Mouse (Mus musculus) CD8-positive naive resting alpha-beta T cell, adult 2 months (primary cell): ENCODE measurements around the gene Gm10944.

Experiments
- DNase-seq, 2 experiments: peaks; one replicate each; pipeline ENCODE4 v3.0.0; 2022; ENCODE audit warnings: low read depth in 2 of 2, low spot score in 2 of 2

Gene Gm10944

GRCm38 (mm10) chr10:10681048-10681447, at the start of gene Gm10944:
TSS of gene Gm10944 (plus strand) at chr10:10681348.
- DNase-seq = no peak

DNA sequence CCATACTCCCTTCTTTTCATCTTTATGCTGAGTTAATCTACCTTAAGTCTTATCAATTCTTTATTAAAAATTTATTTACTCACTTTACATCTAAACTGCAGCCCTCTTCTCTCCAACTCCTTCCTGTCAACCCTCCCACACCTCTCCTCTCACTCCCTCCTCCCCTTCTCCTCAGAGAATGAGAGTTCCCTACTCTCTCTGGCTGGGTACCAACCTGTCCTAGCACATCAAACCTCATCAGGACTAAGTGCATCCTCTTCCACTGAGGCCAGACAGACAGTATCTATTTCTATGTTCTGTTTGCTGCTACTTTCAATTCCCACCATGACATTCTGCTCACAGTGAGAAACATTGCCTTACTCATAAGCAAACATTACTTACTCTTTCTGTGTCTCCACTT, 25.2 kb upstream of the Gm10944 start:
- DNase-seq = no peak

DNA sequence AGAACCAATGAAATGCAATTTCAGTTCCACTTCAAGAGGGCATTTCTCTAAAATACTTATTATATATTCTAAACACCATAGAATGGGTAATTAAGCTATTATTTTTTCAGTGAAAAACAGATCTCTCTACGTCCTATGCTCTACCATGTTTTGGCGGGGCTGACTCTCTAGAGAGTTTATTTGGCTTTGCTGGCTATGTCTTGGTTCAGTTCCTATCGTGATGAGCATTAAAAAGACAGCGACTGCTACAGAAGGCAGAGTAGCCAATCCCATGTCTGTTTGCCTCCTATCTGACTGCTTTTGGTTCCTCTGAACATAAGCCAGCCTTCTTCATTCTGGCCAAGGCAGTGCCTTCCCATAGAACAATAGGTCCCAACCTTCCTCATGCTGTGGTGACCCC, 24.5 kb upstream of the Gm10944 start:
- DNase-seq = no peak

DNA sequence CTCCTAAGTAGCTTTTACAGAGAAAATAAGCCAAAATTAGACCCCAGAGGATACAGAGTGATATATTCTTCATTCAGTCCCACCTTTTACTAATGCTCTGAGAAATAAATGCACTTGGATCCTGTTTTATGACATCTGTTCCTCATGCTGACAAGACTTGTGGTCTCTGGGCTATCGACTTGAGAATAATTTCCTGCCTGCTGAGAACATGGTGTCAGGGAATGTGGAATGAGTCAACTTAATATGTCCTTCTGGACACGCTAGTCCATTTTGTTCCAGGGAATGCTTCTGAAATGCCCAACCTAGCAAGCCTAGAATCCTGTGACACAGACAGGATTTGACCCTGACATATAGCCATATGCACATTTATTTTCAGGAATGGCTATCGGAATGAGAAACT, 22.0 kb upstream of the Gm10944 start:
- no peak for DNase-seq

DNA sequence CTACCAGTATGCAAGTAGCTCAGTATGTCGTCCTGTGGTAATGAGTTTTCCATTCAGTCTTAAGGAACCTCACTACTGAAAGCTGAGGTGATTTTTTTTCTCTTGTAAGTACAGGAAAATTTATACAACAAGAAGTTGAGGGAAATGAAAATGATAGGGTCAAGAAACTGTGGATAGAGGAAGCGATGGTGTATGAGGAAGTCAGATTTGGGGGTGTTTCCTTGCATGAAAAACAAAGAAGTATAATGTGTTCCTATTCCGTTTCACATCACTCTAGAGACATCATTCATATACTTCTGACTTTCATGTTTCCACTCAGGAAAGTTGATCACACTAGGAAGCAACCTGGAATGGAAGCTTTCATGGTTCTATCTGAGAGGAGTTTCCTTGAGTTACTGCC, 21.2 kb upstream of the Gm10944 start:
- DNase-seq = no peak

GRCm38 (mm10) chr10:10688907-10689667, 7.9 kb downstream of the Gm10944 start:
- DNase-seq = no peak

- DNase-seq = no peak
Measured at GRCm38 (mm10) chr10:10689668-10690223, 8.6 kb downstream of the Gm10944 start.

DNA sequence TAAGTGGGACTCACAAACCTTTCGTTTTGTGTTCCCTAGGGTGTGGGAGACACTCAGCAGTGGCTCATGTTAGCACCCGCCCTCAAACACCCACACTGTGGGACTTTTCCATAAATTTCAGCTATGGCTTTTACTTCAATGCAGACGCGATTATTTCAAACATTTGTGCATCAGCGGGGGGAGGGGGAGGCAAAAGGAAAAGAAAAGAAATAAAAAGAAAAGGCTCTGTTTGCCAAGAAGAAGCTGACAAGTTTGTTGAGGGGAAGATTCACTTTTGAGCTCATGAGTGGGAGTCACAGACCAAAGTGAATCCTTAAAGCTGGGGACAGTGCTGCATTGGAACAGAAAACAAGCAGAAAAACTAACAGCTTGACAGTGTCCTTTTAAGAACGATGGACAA, 16.3 kb downstream of the Gm10944 start:
- DNase-seq = no peak

DNA sequence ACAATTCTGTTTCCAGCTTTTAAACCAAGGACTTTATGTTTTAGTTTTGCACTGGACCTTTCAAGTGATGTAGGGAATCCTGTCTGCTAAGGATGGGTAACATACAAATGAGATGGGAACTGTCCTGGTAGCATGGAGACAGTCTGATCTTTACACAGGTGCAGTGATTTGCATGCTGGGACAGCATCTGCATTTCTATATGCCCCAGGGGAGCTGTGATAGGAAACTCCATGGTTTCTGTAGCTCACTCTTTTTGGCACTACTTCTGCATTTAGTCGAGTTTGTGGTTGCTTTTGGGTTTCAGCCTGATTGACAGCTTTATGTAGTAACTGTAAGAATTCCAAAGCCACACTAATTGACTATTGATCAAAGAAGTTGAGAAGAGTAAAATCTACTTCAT, 19.8 kb downstream of the Gm10944 start:
- no peak for DNase-seq

DNA sequence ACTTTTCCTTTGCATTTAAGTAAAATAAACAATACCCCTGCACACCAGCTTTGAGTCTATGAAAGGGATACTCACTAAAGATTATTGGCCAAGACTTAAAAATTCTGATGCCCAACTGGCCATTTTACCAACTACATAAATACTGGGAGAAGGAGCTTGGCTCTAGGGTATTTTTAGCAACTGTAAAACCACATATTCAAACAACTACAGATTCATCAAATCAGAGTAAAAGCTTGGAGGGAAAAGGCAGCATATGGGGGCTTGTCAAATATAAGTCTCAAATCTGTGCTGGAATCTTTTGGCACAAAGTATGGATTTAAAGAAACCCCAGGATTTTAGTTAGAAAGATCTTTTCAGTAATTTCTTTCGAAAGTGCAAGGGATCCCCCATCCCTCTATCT, 20.2 kb downstream of the Gm10944 start:
- DNase-seq = no peak

DNA sequence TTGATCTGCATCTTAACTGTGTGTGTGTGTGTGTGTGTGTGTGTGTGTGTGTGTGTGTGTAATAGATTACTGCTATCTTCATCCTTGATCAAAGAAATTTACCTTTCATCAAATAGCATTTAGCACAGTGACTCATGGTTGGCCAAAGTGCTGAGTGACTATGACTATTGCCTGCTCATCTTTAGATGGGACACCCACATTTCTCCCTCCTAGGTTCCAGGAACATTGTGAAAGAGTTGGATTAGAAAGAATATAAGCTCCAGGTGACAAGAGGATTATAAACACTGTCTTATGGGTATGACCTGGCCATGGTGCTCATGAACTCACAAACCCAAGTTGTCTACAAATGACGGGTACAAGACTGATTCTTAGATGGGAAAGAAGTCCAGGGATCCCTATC, 26.9 kb downstream of the Gm10944 start:
- DNase-seq = no peak

- no peak for DNase-seq
Measured at GRCm38 (mm10) chr10:10710359-10710758, 29.2 kb downstream of the Gm10944 start.

DNA sequence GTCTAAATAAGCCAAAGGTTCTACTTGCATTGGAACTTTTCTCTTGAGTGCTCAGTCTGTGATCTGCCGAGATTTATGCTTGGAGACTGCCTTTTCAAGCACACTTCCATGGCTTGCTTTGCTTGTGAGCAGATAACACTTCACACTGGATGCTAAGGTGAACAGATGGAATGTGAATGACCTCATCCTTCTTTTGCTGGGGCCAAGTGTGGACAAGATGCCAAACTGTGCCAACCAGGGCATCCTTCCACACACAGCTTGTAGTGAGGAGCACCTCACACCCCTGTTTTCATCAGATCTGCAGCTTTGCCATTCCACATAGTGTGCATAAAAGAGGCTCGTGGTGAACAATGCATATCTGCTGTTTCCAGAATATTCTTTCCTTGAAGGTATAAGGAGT, 29.7 kb downstream of the Gm10944 start:
- DNase-seq = no peak

GRCm38 (mm10) chr10:10726501-10726900, 45.4 kb downstream of the Gm10944 start:
- no peak for DNase-seq
